Mouse (Mus musculus) heart, embryonic 16.5 days (tissue): ENCODE results near the gene Csta1. TPM values are rescaled to one million over a fixed set of nuclear protein-coding genes. Genes with fewer than 3 reads are reported as not detected.
"Not testable (repeated sequence)": the region's sequence is repeated elsewhere in the genome, so short reads cannot be mapped to it uniquely, and the experiment has no call there.

Experiments
- ATAC-seq: fragments of 200-750 bp; cut with Nextera tagmentation; replicated peaks from 2 replicates; pipeline ENCODE4 v1.8.0; 2017; ENCODE audit warnings: moderate number of reproducible peaks; ENCODE audit not compliant: insufficient read depth, low FRiP score; ENCODE audit errors: extremely low read depth
- H3K27ac ChIP-seq: fragments of 300-500 bp; sonication (generic); 2 replicates; pipeline ENCODE4 v1.5.1; 2014; ENCODE audit warnings: mild to moderate bottlenecking, low read length, control low read depth, moderate library complexity
- H3K27me3 ChIP-seq: fragments of 300-500 bp; sonication (generic); 2 replicates; pipeline ENCODE4 v1.6.1; 2014; ENCODE audit warnings: low read length, mixed read lengths; ENCODE audit not compliant: control insufficient read depth, insufficient read depth
- H3K36me3 ChIP-seq: fragments of 300-500 bp; sonication (generic); 2 replicates; pipeline ENCODE4 v1.6.1; 2014; ENCODE audit not compliant: control insufficient read depth, insufficient read depth
- H3K4me1 ChIP-seq: fragments of 300-500 bp; sonication (generic); 2 replicates; pipeline ENCODE4 v1.6.1; 2014; ENCODE audit warnings: low read length, mixed read lengths; ENCODE audit not compliant: control insufficient read depth, insufficient read depth
- H3K4me2 ChIP-seq: fragments of 300-500 bp; sonication (generic); 2 replicates; pipeline ENCODE4 v1.6.1; 2014; ENCODE audit warnings: low read depth, mild to moderate bottlenecking, control low read depth, low read length
- H3K4me3 ChIP-seq: fragments of 300-500 bp; sonication (generic); 2 replicates; pipeline ENCODE4 v1.5.1; 2014; ENCODE audit warnings: mild to moderate bottlenecking, control low read depth, low read length
- H3K9ac ChIP-seq: fragments of 300-500 bp; sonication (generic); 2 replicates; pipeline ENCODE4 v1.6.1; 2014; ENCODE audit warnings: low read length, control low read depth
- H3K9me3 ChIP-seq: fragments of 300-500 bp; sonication (generic); replicated peaks from 2 replicates; pipeline ENCODE4 v1.6.1; 2016; ENCODE audit warnings: low read length; ENCODE audit not compliant: control insufficient read depth
- WGBS: fragments of 180-500 bp; shearing (Covaris S2); extraction: QIAGEN DNeasy Blood & Tissue Kit; methylation state at CpG from one replicate; pipeline ENCODE4 v1.1.7; 2014; 5-methylcytosine and 5-hydroxymethylcytosine counted together
- polyA plus RNA-seq: library from polyadenylated mRNA; unstranded; fragments of >200 nt; fragmentation: Nextera tagmentation; extraction: Ambion mirVana; gene quantifications from 2 replicates; pipeline ENCODE4 v1.2.1, GENCODE M21; 2015

Csta1 gene
- polyA plus RNA-seq, 1 experiment from 2014 or later, result not detected

DNA sequence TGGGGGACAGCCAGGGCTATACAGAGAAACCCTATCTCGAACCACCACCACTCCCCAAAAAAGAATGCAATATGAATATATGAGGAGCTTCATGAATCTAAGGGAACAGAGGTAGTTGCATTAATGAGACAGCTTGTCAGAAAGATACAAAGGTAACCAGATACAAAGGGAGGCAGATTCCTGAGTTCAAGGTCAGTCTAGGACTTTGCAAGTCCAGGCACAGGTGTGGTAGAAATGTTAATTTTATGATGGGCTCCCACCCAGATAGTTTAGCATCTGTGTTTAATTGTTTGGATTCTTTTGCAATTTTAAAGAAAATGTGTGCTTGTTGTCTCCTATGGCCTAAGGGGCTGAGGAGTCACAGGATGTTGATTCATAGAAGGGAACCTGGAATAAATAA is 28.8 kb downstream of the Csta1 start:
- Histone ChIP-seq H3K9me3 (peaks cover 10% of the 10 kb centered on the region), H3K27me3 (no peaks in the 10 kb centered on the region), H3K4me3 (no peak overlapping the region), H3K36me3 (no peaks in the 10 kb centered on the region), H3K4me2 (no peak overlapping the region), H3K4me1 (no peaks in the 10 kb centered on the region), H3K9ac (no peak overlapping the region), H3K27ac (no peak overlapping the region)
- ATAC-seq, result no peak
- WGBS, result 65% methylated on average over 1 of the region's 1 CpGs

GRCm38 (mm10) chr16:36101526-36101925 is 29.5 kb downstream of the Csta1 start:
- H3K4me3 ChIP-seq, result no peak overlapping the region
- 77% methylated on average over 1 of the region's 1 CpGs for WGBS
- no peaks in the 10 kb centered on the region for H3K36me3 ChIP-seq
- H3K9ac ChIP-seq, result no peak overlapping the region
- no peak overlapping the region for H3K4me2 ChIP-seq
- H3K27ac ChIP-seq, result no peak overlapping the region
- H3K9me3 ChIP-seq, result peaks cover 10% of the 10 kb centered on the region
- ATAC-seq, result no peak
- H3K4me1 ChIP-seq, result no peaks in the 10 kb centered on the region
- H3K27me3 ChIP-seq, result no peaks in the 10 kb centered on the region

GRCm38 (mm10) chr16:36097813-36098499 is 33.1 kb downstream of the Csta1 start:
- H3K27me3 ChIP-seq, H3K4me3 ChIP-seq, ATAC-seq, H3K9ac ChIP-seq, H3K36me3 ChIP-seq, H3K4me2 ChIP-seq, H3K27ac ChIP-seq, H3K4me1 ChIP-seq: not testable (repeated sequence)
- WGBS, result 88% methylated on average over 12 of the region's 12 CpGs
- H3K9me3 ChIP-seq, result peaks cover 10% of the 10 kb centered on the region

- ATAC-seq, result no peak
- no peak overlapping the region for H3K9ac ChIP-seq
- WGBS, result 83% methylated on average over 3 of the region's 3 CpGs
Measured at GRCm38 (mm10) chr16:36094079-36094478, 37.0 kb downstream of the Csta1 start.

GRCm38 (mm10) chr16:36090785-36091509 is 40.1 kb downstream of the Csta1 start:
- no peak overlapping the region for H3K27ac ChIP-seq
- H3K4me1 ChIP-seq, result no peaks in the 10 kb centered on the region
- H3K4me3 ChIP-seq, result no peak overlapping the region
- ATAC-seq, result no peak
- WGBS, result 87% methylated on average over 11 of the region's 11 CpGs
- no peak overlapping the region for H3K9ac ChIP-seq
- no peaks in the 10 kb centered on the region for H3K27me3 ChIP-seq
- peaks cover 30% of the 10 kb centered on the region for H3K36me3 ChIP-seq
- no peaks in the 10 kb centered on the region for H3K9me3 ChIP-seq
- H3K4me2 ChIP-seq, result no peak overlapping the region

More at GRCm38 (mm10) chr16:36094079-36094478, 37.0 kb downstream of the Csta1 start:
- H3K9me3 ChIP-seq, result no peaks in the 10 kb centered on the region
- no peak overlapping the region for H3K4me3 ChIP-seq
- no peaks in the 10 kb centered on the region for H3K27me3 ChIP-seq
- H3K4me2 ChIP-seq, result no peak overlapping the region
- no peak overlapping the region for H3K27ac ChIP-seq
- no peaks in the 10 kb centered on the region for H3K4me1 ChIP-seq
- peaks cover 12% of the 10 kb centered on the region for H3K36me3 ChIP-seq

- 84% methylated on average over 8 of the region's 8 CpGs for WGBS
- Histone ChIP-seq H3K4me3 (no peak overlapping the region), H3K9me3 (no peaks in the 10 kb centered on the region), H3K4me1 (no peaks in the 10 kb centered on the region), H3K4me2 (no peak overlapping the region), H3K27ac (no peak overlapping the region), H3K36me3 (peaks cover 35% of the 10 kb centered on the region), H3K9ac (no peak overlapping the region), H3K27me3 (no peaks in the 10 kb centered on the region)
- no peak for ATAC-seq
Measured at GRCm38 (mm10) chr16:36089850-36090616, 41.0 kb downstream of the Csta1 start.

GRCm38 (mm10) chr16:36089065-36089464 is 42.0 kb downstream of the Csta1 start:
- Histone ChIP-seq H3K4me3 (no peak overlapping the region), H3K4me1 (no peaks in the 10 kb centered on the region), H3K36me3 (peaks cover 35% of the 10 kb centered on the region), H3K4me2 (no peak overlapping the region), H3K9me3 (no peaks in the 10 kb centered on the region), H3K27me3 (no peaks in the 10 kb centered on the region), H3K9ac (no peak overlapping the region), H3K27ac (no peak overlapping the region)
- whole genome bisulfite sequencing, result 72% methylated on average over 7 of the region's 7 CpGs
- ATAC-seq, result no peak

DNA sequence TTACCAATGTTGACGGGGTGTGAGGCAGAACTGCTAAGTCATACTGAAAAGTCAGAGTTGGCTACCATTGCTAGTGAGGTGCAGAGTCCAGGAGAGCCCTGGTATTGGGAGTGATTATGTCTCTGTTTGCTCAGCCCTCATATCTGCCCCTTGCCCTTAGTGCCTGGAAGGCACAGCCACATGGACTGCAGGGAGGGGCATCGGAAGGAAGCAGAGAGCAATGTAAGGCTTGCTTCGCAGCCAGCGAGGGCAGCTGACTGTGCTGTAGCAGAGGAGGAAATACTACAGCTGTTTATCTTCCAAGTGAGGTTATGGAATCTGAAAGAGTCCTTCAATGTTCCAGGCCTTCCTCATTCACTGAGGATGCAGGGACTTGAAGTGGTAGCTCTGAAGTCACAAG is 43.2 kb downstream of the Csta1 start:
- H3K9ac ChIP-seq, result no peak overlapping the region
- peak overlapping the region; percentile 5; the same call in 1 of the 2 replicates for H3K27ac ChIP-seq
- H3K4me2 ChIP-seq, result no peak overlapping the region
- no peaks in the 10 kb centered on the region for H3K4me1 ChIP-seq
- no peaks in the 10 kb centered on the region for H3K27me3 ChIP-seq
- no peaks in the 10 kb centered on the region for H3K9me3 ChIP-seq
- H3K4me3 ChIP-seq, result no peak overlapping the region
- 59% methylated on average over 4 of the region's 4 CpGs for WGBS
- H3K36me3 ChIP-seq, result peaks cover 44% of the 10 kb centered on the region
- ATAC-seq, result 0 out of 2 replicates have a peak, but pooled peaks have one; percentile 41

- H3K27ac ChIP-seq, result no peak overlapping the region
- WGBS, result 98% methylated on average over 3 of the region's 3 CpGs
- no peak for ATAC-seq
- H3K4me1 ChIP-seq, result no peaks in the 10 kb centered on the region
- no peak overlapping the region for H3K4me2 ChIP-seq
- H3K4me3 ChIP-seq, result no peak overlapping the region
- no peaks in the 10 kb centered on the region for H3K27me3 ChIP-seq
- H3K9me3 ChIP-seq, result no peaks in the 10 kb centered on the region
- no peak overlapping the region for H3K9ac ChIP-seq
- peaks cover 11% of the 10 kb centered on the region for H3K36me3 ChIP-seq
Measured at GRCm38 (mm10) chr16:36079916-36080315, 51.1 kb downstream of the Csta1 start.
